Mouse (Mus musculus) lung, postnatal 0 days (tissue): Measurements from ENCODE around the gene Triap1. TPM values are rescaled to one million over a fixed set of nuclear protein-coding genes. Genes with fewer than 3 reads are reported as not detected.
A peak's percentile ranks its signal among the peaks of the same experiment; 100 is the strongest.

Source experiments
- ATAC-seq: fragments of 200-750 bp; cut with Nextera tagmentation; 2 replicates; pipeline ENCODE4 v1.8.0; 2017; ENCODE audit warnings: moderate library complexity
- DNase-seq: peaks from one replicate; pipeline ENCODE4 v3.0.0-alpha.2; 2016; ENCODE audit warnings: low spot score
- H3K27ac ChIP-seq: fragments of 300-500 bp; sonication (generic); 2 replicates; pipeline ENCODE4 v1.5.1; 2014; ENCODE audit warnings: antibody characterized with exemption, mild to moderate bottlenecking, low read length, mixed read lengths
- H3K27me3 ChIP-seq: fragments of 300-500 bp; sonication (generic); replicated peaks from 2 replicates; pipeline ENCODE4 v1.6.1; 2014; ENCODE audit warnings: low read length, mixed read lengths; ENCODE audit not compliant: insufficient read depth
- H3K36me3 ChIP-seq: fragments of 300-500 bp; sonication (generic); 2 replicates; pipeline ENCODE4 v1.6.1; 2014; ENCODE audit warnings: low read length, mixed read lengths; ENCODE audit not compliant: insufficient read depth
- H3K4me1 ChIP-seq: fragments of 300-500 bp; sonication (generic); 2 replicates; pipeline ENCODE4 v1.6.1; 2014; ENCODE audit warnings: antibody characterized with exemption, low read depth, low read length, mixed read lengths; ENCODE audit not compliant: insufficient read depth
- H3K4me2 ChIP-seq: fragments of 300-500 bp; sonication (generic); replicated peaks from 2 replicates; pipeline ENCODE4 v1.6.1; 2014; ENCODE audit warnings: low read depth, mild to moderate bottlenecking, low read length, moderate library complexity, mixed read lengths
- H3K4me3 ChIP-seq: fragments of 300-500 bp; sonication (generic); 2 replicates; pipeline ENCODE4 v1.5.1; 2014; ENCODE audit warnings: low read depth, low read length
- H3K9ac ChIP-seq: fragments of 300-500 bp; sonication (generic); replicated peaks from 2 replicates; pipeline ENCODE4 v1.6.1; 2014; ENCODE audit warnings: low read depth, mild to moderate bottlenecking
- H3K9me3 ChIP-seq: fragments of 300-500 bp; sonication (generic); 2 replicates; pipeline ENCODE4 v1.6.1; 2016; ENCODE audit warnings: low read length, mixed read lengths
- CTCF ChIP-seq: IDR thresholded peaks from 2 replicates; pipeline ENCODE4 v1.5.1; 2016; ENCODE audit warnings: antibody characterized with exemption, mild to moderate bottlenecking
- EP300 ChIP-seq: IDR thresholded peaks from 2 replicates; pipeline ENCODE4 v1.6.1; 2016; ENCODE audit warnings: antibody characterized with exemption, mild to moderate bottlenecking, control low read depth
- WGBS: fragments of 180-500 bp; shearing (Covaris S2); extraction: QIAGEN DNeasy Blood & Tissue Kit; methylation state at CpG from one replicate; pipeline ENCODE4 v1.1.7; 2014; 5-methylcytosine and 5-hydroxymethylcytosine counted together
- polyA plus RNA-seq: library from polyadenylated mRNA; unstranded; fragments of >200 nt; fragmentation: Nextera tagmentation; extraction: Ambion mirVana; gene quantifications from 2 replicates; pipeline ENCODE4 v1.2.1, GENCODE M21; 2015

Triap1 gene
- polyA plus RNA-seq, 1 experiment from 2014 or later: 54.9 TPM

GRCm38 (mm10) chr5:115330955-115331354, 10.1 kb upstream of the Triap1 start:
- H3K4me1 ChIP-seq: no peaks in the 10 kb centered on the region
- DNase-seq (no peak), ATAC-seq (no peak)
- no peaks in the 10 kb centered on the region for H3K9me3 ChIP-seq
- no peak overlapping the region for H3K4me2 ChIP-seq
- WGBS: 73% methylated on average over 9 of the region's 9 CpGs
- H3K9ac ChIP-seq: no peak overlapping the region
- H3K4me3 ChIP-seq: no peak overlapping the region
- no peaks in the 10 kb centered on the region for H3K27me3 ChIP-seq
- H3K36me3 ChIP-seq: peaks cover 31% of the 10 kb centered on the region; the same call in 1 of the 2 replicates
- no peak overlapping the region for H3K27ac ChIP-seq
- TF ChIP-seq CTCF: no peak
- no peak for TF ChIP-seq EP300

GRCm38 (mm10) chr5:115333626-115334025, 7.4 kb upstream of the Triap1 start:
- ATAC-seq: no peak
- Histone ChIP-seq H3K9me3 (no peaks in the 10 kb centered on the region), H3K36me3 (peaks cover 31% of the 10 kb centered on the region; the same call in 1 of the 2 replicates), H3K27me3 (no peaks in the 10 kb centered on the region), H3K9ac (no peak overlapping the region), H3K4me2 (no peak overlapping the region), H3K4me1 (no peaks in the 10 kb centered on the region), H3K27ac (no peak overlapping the region), H3K4me3 (no peak overlapping the region)
- 56% methylated on average over 3 of the region's 3 CpGs for WGBS
- TF ChIP-seq CTCF (no peak), EP300 (no peak)
- DNase-seq: no peak

GRCm38 (mm10) chr5:115340007-115340406, 1.0 kb upstream of the Triap1 start:
- TF ChIP-seq EP300 (no peak), CTCF (no peak)
- 13% methylated on average over 7 of the region's 7 CpGs for WGBS
- H3K9ac ChIP-seq: no peak overlapping the region; the same call in 1 of the 2 replicates
- H3K27ac ChIP-seq: no peak overlapping the region
- H3K36me3 ChIP-seq: 0 out of 2 replicates have a peak, but pooled peaks cover 9% of the 10 kb centered on the region
- no peaks in the 10 kb centered on the region for H3K27me3 ChIP-seq
- ATAC-seq (no peak), DNase-seq (no peak)
- peak overlapping the region; percentile 87 for H3K4me3 ChIP-seq
- H3K4me2 ChIP-seq: peak overlapping the region; percentile 84; the same call in 1 of the 2 replicates
- no peaks in the 10 kb centered on the region for H3K4me1 ChIP-seq
- H3K9me3 ChIP-seq: no peaks in the 10 kb centered on the region

GRCm38 (mm10) chr5:115341314-115342165, 515 bp downstream of the Triap1 start:
- peak; percentile 57; the same call in 1 of the 2 replicates for ATAC-seq
- no peaks in the 10 kb centered on the region for H3K9me3 ChIP-seq
- peak overlapping the region; percentile 76 for H3K27ac ChIP-seq
- TF ChIP-seq CTCF: no peak
- no peak for TF ChIP-seq EP300
- no peaks in the 10 kb centered on the region for H3K4me1 ChIP-seq
- peak overlapping the region; percentile 84 for H3K4me2 ChIP-seq
- DNase-seq: peak; percentile 18
- H3K9ac ChIP-seq: peak overlapping the region; percentile 89
- no peaks in the 10 kb centered on the region for H3K27me3 ChIP-seq
- H3K4me3 ChIP-seq: peak overlapping the region; percentile 87
- H3K36me3 ChIP-seq: 0 out of 2 replicates have a peak, but pooled peaks cover 13% of the 10 kb centered on the region
- WGBS: 10% methylated on average over 35 of the region's 36 CpGs

- Histone ChIP-seq H3K36me3 (0 out of 2 replicates have a peak, but pooled peaks cover 13% of the 10 kb centered on the region), H3K4me1 (peaks cover 7% of the 10 kb centered on the region; the same call in 1 of the 2 replicates), H3K27me3 (no peaks in the 10 kb centered on the region), H3K4me3 (peak overlapping the region; percentile 83; the same call in 1 of the 2 replicates), H3K27ac (no peak overlapping the region), H3K4me2 (peak overlapping the region; percentile 88), H3K9ac (0 out of 2 replicates have a peak overlapping the region, but pooled peaks have one; percentile 0), H3K9me3 (no peaks in the 10 kb centered on the region)
- TF ChIP-seq CTCF: peak; percentile 88
- no peak; the same call in 1 of the 2 replicates for TF ChIP-seq EP300
- DNase-seq: peak; percentile 90
- ATAC-seq: peak; percentile 63
- WGBS: 0% methylated on average over 5 of the region's 5 CpGs
These were observed 6.5 kb downstream of the Triap1 start for GRCm38 (mm10) chr5:115347564-115347963.

- ATAC-seq (peak; percentile 98), DNase-seq (peak; percentile 99)
- WGBS: 0% methylated on average over 50 of the region's 74 CpGs
- TF ChIP-seq EP300: no peak
- peak; percentile 42; the same call in 1 of the 2 replicates for TF ChIP-seq CTCF
- peak within 1 kb of the TSS; percentile 83 for H3K4me3 ChIP-seq
- H3K4me1 ChIP-seq: peaks cover 7% of the 10 kb centered on the region; the same call in 1 of the 2 replicates
- peak within 1 kb of the TSS; percentile 83 for H3K9ac ChIP-seq
- no peaks in the 10 kb centered on the region for H3K27me3 ChIP-seq
- no peaks in the 10 kb centered on the region for H3K9me3 ChIP-seq
- H3K27ac ChIP-seq: 0 out of 2 replicates have a peak within 1 kb of the TSS, but pooled peaks have one; percentile 43
- 0 out of 2 replicates have a peak, but pooled peaks cover 13% of the 10 kb centered on the region for H3K36me3 ChIP-seq
- peak within 1 kb of the TSS; percentile 88 for H3K4me2 ChIP-seq
These were observed 7.7 kb downstream of the Triap1 start, which contains the start of gene Cox6a1 for GRCm38 (mm10) chr5:115348546-115349224. Gene Cox6a1, minus strand, starts transcription at chr5:115348981.
